Mouse (Mus musculus) hindbrain, postnatal 0 days (tissue): ENCODE measurements at regions not wholly inside any gene's neighbourhood (a gene's known extent, or its start where the extent isn't known, plus 50 kb on each side); places are given as distances from the start of the nearest gene placed in this dataset.

Experiments
- ATAC-seq: fragments of 200-750 bp; cut with Nextera tagmentation; 2 replicates; pipeline ENCODE4 v1.8.0; 2017; ENCODE audit warnings: mild to moderate bottlenecking, moderate TSS enrichment, moderate library complexity
- DNase-seq: peaks from one replicate; pipeline ENCODE4 v3.0.0-alpha.2; 2015; ENCODE audit warnings: low spot score
- H3K27ac ChIP-seq: fragments of 300-500 bp; sonication (generic); 2 replicates; pipeline ENCODE4 v1.5.1; 2014; ENCODE audit warnings: mild to moderate bottlenecking
- H3K27me3 ChIP-seq: fragments of 300-500 bp; sonication (generic); 2 replicates; pipeline ENCODE4 v1.6.1; 2014; ENCODE audit warnings: low read length, mixed read lengths; ENCODE audit not compliant: insufficient read depth
- H3K36me3 ChIP-seq: fragments of 300-500 bp; sonication (generic); 2 replicates; pipeline ENCODE4 v1.6.1; 2014; ENCODE audit warnings: low read length, mixed read lengths; ENCODE audit not compliant: insufficient read depth
- H3K4me1 ChIP-seq: fragments of 300-500 bp; sonication (generic); 2 replicates; pipeline ENCODE4 v1.6.1; 2014; ENCODE audit warnings: antibody characterized with exemption, low read length, mixed read lengths; ENCODE audit not compliant: insufficient read depth
- H3K4me2 ChIP-seq: fragments of 300-500 bp; sonication (generic); 2 replicates; pipeline ENCODE4 v1.6.1; 2014; ENCODE audit warnings: low read depth, mild to moderate bottlenecking, low read length, moderate library complexity, mixed read lengths
- H3K4me3 ChIP-seq: fragments of 300-500 bp; sonication (generic); 2 replicates; pipeline ENCODE4 v1.5.1; 2014; ENCODE audit warnings: low read length
- H3K9ac ChIP-seq: fragments of 300-500 bp; sonication (generic); replicated peaks from 2 replicates; pipeline ENCODE4 v1.6.1; 2014; ENCODE audit warnings: mild to moderate bottlenecking, low read length, moderate library complexity, mixed read lengths
- H3K9me3 ChIP-seq: fragments of 300-500 bp; sonication (generic); 2 replicates; pipeline ENCODE4 v1.6.1; 2016; ENCODE audit warnings: low read length, mixed read lengths
- CTCF ChIP-seq: IDR thresholded peaks from 2 replicates; pipeline ENCODE4 v1.5.1; 2016; ENCODE audit warnings: antibody characterized with exemption, control low read depth, low read depth
- WGBS: fragments of 180-500 bp; shearing (Covaris S2); extraction: QIAGEN DNeasy Blood & Tissue Kit; methylation state at CpG from one replicate; pipeline ENCODE4 v1.1.7; 2014; 5-methylcytosine and 5-hydroxymethylcytosine counted together

DNA sequence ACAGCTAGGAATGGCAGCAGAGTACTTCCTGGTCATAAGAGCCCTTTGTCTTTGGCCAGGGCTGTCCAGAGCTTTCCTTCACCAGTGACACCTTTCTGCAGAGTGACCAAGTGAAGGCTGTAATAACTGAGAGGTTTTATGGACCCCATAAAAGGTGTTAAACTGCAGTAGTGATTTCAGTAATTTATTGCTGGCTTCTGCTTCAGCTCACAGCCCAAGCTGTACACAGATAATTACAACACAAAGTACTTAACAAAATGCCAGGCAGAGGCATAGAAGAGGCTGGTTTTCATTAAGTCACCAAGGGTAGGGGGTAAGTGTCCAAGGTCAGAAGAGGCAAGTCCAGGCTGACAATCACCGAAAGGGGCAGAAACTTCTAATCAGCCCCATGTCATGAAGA is 83.8 kb downstream of the Eif4e start:
- Histone ChIP-seq H3K27me3 (no peaks in the 10 kb centered on the region), H3K36me3 (no peaks in the 10 kb centered on the region), H3K9ac (no peak overlapping the region), H3K27ac (no peak overlapping the region), H3K4me1 (no peaks in the 10 kb centered on the region), H3K9me3 (no peaks in the 10 kb centered on the region), H3K4me3 (no peak overlapping the region), H3K4me2 (no peak overlapping the region)
- no peak for TF ChIP-seq CTCF
- ATAC-seq (no peak), DNase-seq (no peak)
- WGBS = 94% methylated on average over 1 of the region's 1 CpGs

DNA sequence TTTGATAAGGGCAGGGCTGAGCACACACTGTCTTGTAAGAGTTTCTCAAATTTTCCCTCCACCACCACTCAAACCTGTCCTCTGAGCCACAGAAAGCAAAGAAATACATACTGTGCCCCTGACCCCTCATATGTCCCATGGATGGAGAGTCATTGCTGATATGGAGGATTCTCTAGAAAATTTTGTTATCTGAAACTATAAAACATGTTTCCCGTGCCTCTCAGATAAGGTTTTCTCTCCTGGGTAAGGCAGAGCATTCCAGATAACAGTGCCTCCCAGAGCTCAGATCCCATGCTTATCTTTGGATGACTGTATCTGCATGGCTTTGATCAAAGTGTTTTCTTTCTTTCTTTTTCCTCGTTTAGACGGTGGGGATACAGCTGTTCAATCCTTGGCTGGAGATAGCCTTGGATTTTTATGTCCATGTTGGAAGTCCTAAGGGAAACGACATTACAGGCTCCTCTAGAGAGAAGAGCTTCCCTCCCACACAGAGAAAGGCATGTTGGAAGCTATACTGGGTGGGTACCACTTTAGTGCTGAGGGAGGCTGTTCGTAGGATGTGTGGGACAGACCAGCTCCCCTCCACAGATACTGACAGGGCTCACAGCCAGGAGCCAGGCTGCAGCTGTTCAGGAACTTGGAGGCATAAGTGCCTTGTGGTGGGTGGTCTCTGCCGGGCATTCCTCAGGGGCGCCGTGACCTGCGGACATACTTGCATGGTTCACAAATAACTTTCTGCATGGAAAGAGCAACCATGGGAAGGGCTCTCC is 87.1 kb downstream of the Eif4e start:
- DNase-seq (no peak), ATAC-seq (no peak)
- TF ChIP-seq CTCF = no peak
- Histone ChIP-seq H3K4me1 (no peaks in the 10 kb centered on the region), H3K36me3 (no peaks in the 10 kb centered on the region), H3K4me3 (no peak overlapping the region), H3K4me2 (no peak overlapping the region), H3K27ac (no peak overlapping the region), H3K27me3 (no peaks in the 10 kb centered on the region), H3K9ac (no peak overlapping the region), H3K9me3 (no peaks in the 10 kb centered on the region)
- 68% methylated on average over 9 of the region's 9 CpGs for WGBS

DNA sequence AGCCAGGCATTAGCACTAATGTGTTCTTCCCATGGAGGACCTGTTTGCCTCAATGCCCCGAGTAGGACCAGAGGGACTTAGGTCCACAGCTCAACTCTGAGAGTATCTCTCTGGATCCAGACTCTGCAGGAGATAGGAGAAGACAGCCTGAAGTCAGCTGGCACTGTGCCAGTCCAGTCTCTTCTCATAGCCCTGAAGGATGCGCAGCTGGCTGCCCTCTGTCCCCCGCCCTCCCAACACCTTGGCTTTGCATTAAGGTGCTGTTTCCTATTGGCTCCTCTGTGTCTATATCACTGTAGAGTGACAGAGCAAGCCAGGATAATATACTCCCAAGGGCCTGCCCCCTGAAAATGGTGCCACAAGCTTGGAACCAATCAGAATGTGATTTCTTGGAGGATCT is 87.7 kb downstream of the Eif4e start:
- H3K9me3 ChIP-seq = no peaks in the 10 kb centered on the region
- DNase-seq (no peak), ATAC-seq (no peak)
- 86% methylated on average over 3 of the region's 3 CpGs for WGBS
- no peaks in the 10 kb centered on the region for H3K27me3 ChIP-seq
- TF ChIP-seq CTCF = no peak
- H3K36me3 ChIP-seq = no peaks in the 10 kb centered on the region
- H3K27ac ChIP-seq = no peak overlapping the region
- H3K4me3 ChIP-seq = no peak overlapping the region
- H3K4me1 ChIP-seq = no peaks in the 10 kb centered on the region
- H3K9ac ChIP-seq = no peak overlapping the region
- no peak overlapping the region for H3K4me2 ChIP-seq

DNA sequence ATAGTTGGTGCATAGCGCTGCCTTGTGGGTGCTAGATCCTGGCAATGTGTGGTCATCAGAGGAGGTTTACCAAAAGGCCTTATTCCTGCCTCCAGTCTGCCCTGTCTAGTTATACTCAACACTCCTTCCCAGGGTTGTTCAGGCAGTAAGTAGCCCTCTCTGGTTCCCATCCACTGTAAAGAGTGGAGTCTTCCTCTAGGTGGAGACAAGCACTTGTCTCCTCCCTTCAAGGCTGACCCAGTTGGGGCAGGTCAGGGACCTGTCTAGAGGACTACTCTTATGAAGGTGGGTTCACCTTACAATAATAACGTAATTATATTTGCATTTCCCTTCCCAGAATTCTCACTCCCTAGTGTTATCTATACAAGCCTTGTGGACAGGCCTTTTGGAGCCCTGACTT is 88.9 kb downstream of the Eif4e start:
- Histone ChIP-seq H3K27ac (no peak overlapping the region), H3K27me3 (no peaks in the 10 kb centered on the region), H3K4me3 (no peak overlapping the region), H3K9me3 (no peaks in the 10 kb centered on the region), H3K9ac (no peak overlapping the region), H3K4me1 (no peaks in the 10 kb centered on the region), H3K36me3 (no peaks in the 10 kb centered on the region), H3K4me2 (no peak overlapping the region)
- ATAC-seq = no peak
- peak; percentile 33; the same call in 1 of the 2 replicates for TF ChIP-seq CTCF
- DNase-seq = no peak
- 88% methylated on average over 2 of the region's 2 CpGs for WGBS

DNA sequence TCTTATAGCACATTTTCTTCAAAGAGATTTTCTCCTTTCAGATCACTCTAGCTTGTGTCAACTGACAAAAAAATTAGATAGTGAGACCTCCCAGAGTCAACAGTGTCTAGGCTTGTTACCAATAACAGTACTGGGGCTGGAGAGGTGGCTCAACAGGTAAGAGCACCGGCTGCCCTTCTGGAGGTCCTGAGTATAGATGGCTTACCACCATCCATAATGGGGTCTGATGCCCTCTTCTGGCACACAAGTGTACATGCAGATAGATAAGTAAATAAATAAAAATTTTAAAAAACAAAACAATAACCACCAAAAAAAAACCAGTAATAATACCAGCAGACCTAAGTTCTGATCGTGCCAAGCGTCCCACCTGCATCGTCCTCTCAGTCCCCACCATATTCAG is 94.3 kb downstream of the Eif4e start:
- DNase-seq = no peak
- H3K36me3 ChIP-seq = no peaks in the 10 kb centered on the region
- ATAC-seq = no peak
- no peaks in the 10 kb centered on the region for H3K4me1 ChIP-seq
- WGBS = 80% methylated on average over 4 of the region's 4 CpGs
- no peak overlapping the region for H3K4me2 ChIP-seq
- H3K27ac ChIP-seq = no peak overlapping the region
- no peak overlapping the region for H3K9ac ChIP-seq
- TF ChIP-seq CTCF = peak; percentile 45
- H3K4me3 ChIP-seq = no peak overlapping the region
- no peaks in the 10 kb centered on the region for H3K9me3 ChIP-seq
- H3K27me3 ChIP-seq = no peaks in the 10 kb centered on the region

DNA sequence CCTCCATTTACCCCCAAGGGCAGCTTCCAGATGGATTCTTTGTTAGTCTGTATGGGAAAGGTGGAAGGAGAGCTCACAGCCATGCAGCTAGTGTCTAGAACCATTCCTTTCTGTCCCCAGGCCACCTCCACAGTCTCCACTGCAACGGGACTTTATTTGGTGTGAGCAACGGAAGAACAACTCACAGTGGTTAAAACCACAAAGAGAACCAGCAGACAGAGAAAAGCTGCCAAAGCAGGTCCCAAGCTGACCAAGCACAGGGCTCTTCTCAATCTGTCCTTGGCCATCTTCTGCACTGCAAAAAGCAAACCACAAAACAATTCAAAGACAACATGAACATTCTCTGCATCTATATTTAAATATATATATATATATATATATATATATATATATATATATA is 98.1 kb downstream of the Eif4e start:
- Histone ChIP-seq H3K27ac (no peak overlapping the region), H3K27me3 (no peaks in the 10 kb centered on the region), H3K9ac (no peak overlapping the region), H3K4me3 (no peak overlapping the region), H3K4me1 (no peaks in the 10 kb centered on the region), H3K4me2 (no peak overlapping the region), H3K36me3 (no peaks in the 10 kb centered on the region), H3K9me3 (no peaks in the 10 kb centered on the region)
- WGBS = 91% methylated on average over 2 of the region's 2 CpGs
- no peak for DNase-seq
- no peak for TF ChIP-seq CTCF
- ATAC-seq = no peak

DNA sequence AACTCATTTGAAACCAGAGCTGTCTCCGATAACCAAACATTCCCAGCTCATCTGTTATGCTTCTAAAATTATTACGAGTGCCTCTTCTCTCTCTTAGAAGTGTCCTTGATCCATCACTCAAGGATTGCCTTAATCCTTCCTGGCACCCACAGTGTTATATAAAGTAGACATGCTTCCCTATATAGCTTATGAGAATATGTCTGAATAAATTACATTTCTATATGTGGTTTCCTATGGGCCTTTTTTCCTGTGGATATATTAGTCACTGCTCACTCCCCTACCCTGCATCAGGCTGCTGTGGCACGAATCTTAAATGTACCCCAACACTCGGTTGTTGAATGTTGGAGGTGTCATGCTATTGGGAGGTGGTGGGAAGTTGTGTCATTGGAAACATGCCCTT is 100.3 kb downstream of the Eif4e start:
- H3K9ac ChIP-seq = no peak overlapping the region
- no peak for TF ChIP-seq CTCF
- H3K36me3 ChIP-seq = no peaks in the 10 kb centered on the region
- WGBS = 89% methylated on average over 4 of the region's 4 CpGs
- no peaks in the 10 kb centered on the region for H3K9me3 ChIP-seq
- no peaks in the 10 kb centered on the region for H3K4me1 ChIP-seq
- no peak for ATAC-seq
- no peak overlapping the region for H3K27ac ChIP-seq
- no peaks in the 10 kb centered on the region for H3K27me3 ChIP-seq
- DNase-seq = no peak
- H3K4me2 ChIP-seq = no peak overlapping the region
- H3K4me3 ChIP-seq = no peak overlapping the region
